Comparison of ENCODE assay signal across 7 mouse cellular contexts in the genomic region with DNA sequence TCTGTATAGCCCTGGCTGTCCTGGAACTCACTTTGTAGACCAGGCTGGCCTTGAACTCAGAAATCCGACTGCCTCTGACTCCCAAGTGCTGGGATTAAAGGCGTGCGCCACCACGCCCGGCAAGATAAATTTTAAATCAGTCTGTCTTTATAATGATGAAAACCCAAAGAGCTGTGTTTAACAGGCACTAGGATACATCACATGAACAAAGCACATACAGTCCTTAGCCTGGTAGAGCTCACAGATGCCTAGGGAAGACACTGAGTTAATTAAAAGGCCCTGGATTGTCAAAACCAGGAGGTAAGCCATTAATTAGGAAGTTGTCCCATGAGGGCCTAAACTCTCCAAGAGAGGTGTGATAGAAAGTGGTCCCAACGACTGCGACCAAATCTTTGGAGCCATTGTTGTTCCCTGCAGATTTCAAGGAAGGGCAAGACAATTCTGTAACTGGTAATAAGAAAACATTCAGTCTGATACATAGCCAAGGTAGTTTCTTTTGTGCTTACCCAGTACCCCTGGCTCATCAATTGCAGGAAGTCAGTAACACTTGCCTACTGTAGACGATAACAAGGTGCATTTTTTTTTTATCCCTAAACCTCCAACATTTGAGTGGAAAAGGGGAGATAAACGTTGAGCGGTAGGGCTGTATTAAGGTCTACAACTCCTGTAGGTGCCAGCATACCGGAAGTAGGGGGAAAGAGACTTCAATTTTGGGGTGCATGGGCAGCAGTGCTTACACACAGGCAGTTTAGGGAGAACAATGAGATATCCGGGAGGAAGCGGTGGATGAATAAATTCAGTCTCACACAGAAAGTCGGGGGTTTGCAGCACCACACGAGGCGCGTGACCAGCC. TPM values are rescaled to one million over a fixed set of nuclear protein-coding genes. Genes with fewer than 3 reads are reported as not detected.
DNase-seq lines count a peak whose midpoint lies in the region; ATAC-seq and TF ChIP-seq lines count a peak whose summit lies in the region.

No protein-coding gene starts in this region.

- peak overlapping the region; percentile 48 for H3K4me2 ChIP-seq in lung, postnatal 0 days (replicated peaks; ENCODE audit: low read depth, low read length)
- H3K4me2 ChIP-seq in embryonic facial prominence, embryonic 11.5 days (ENCODE audit: low read depth, low read length) = peak overlapping the region; percentile 73
- H3K4me2 ChIP-seq in hindbrain, embryonic 16.5 days (ENCODE audit: low read length) = peak overlapping the region; percentile 69
- peak overlapping the region; percentile 51 for H3K4me2 ChIP-seq in midbrain, embryonic 16.5 days (ENCODE audit: low read length)

- H3K9me3 ChIP-seq in lung, postnatal 0 days (ENCODE audit: low read length) = no peaks in the 10 kb centered on the region
- no peaks in the 10 kb centered on the region for H3K9me3 ChIP-seq in embryonic facial prominence, embryonic 11.5 days (replicated peaks; ENCODE audit: control insufficient read depth, low read length)
- no peaks in the 10 kb centered on the region for H3K9me3 ChIP-seq in hindbrain, embryonic 16.5 days (ENCODE audit: control insufficient read depth, low read length)
- H3K9me3 ChIP-seq in midbrain, embryonic 16.5 days (replicated peaks; ENCODE audit: control insufficient read depth, low read length, poor library complexity, severe bottlenecking) = no peaks in the 10 kb centered on the region

- no peaks in the 10 kb centered on the region for H3K36me3 ChIP-seq in lung, postnatal 0 days (ENCODE audit: insufficient read depth, low read length)
- H3K36me3 ChIP-seq in embryonic facial prominence, embryonic 11.5 days (replicated peaks; ENCODE audit: control insufficient read depth, insufficient read depth, low read depth, low read length) = no peaks in the 10 kb centered on the region
- no peaks in the 10 kb centered on the region for H3K36me3 ChIP-seq in hindbrain, embryonic 16.5 days (ENCODE audit: control insufficient read depth, insufficient read depth, low read length)
- H3K36me3 ChIP-seq in midbrain, embryonic 16.5 days (ENCODE audit: control insufficient read depth, insufficient read depth, low read length) = no peaks in the 10 kb centered on the region

- no peaks in the 10 kb centered on the region for H3K27me3 ChIP-seq in lung, postnatal 0 days (replicated peaks; ENCODE audit: insufficient read depth, low read length)
- no peaks in the 10 kb centered on the region for H3K27me3 ChIP-seq in embryonic facial prominence, embryonic 11.5 days (ENCODE audit: control insufficient read depth, insufficient read depth, low read length)
- no peaks in the 10 kb centered on the region for H3K27me3 ChIP-seq in hindbrain, embryonic 16.5 days (replicated peaks; ENCODE audit: control insufficient read depth, insufficient read depth, low read length)
- no peaks in the 10 kb centered on the region for H3K27me3 ChIP-seq in midbrain, embryonic 16.5 days (ENCODE audit: control insufficient read depth, insufficient read depth, low read depth, low read length)

- WGBS in lung, postnatal 0 days = 37% methylated on average over 17 of the region's 17 CpGs
- WGBS in embryonic facial prominence, embryonic 11.5 days = 40% methylated on average over 17 of the region's 17 CpGs
- WGBS in hindbrain, embryonic 16.5 days = 35% methylated on average over 17 of the region's 17 CpGs
- 37% methylated on average over 17 of the region's 17 CpGs for WGBS in midbrain, embryonic 16.5 days

- no peak for TF ChIP-seq CTCF in lung, postnatal 0 days (IDR thresholded peaks at IDR 0.05)

- H3K27ac ChIP-seq in lung, postnatal 0 days (ENCODE audit: low read length) = peak overlapping the region; percentile 97
- H3K27ac ChIP-seq in embryonic facial prominence, embryonic 11.5 days (replicated peaks; ENCODE audit: low read depth, low read length) = peak overlapping the region; percentile 98
- H3K27ac ChIP-seq in hindbrain, embryonic 16.5 days (ENCODE audit: low read depth, low read length) = peak overlapping the region; percentile 99
- peak overlapping the region; percentile 99 for H3K27ac ChIP-seq in midbrain, embryonic 16.5 days (ENCODE audit: low read length)

- no peak for ATAC-seq in lung, postnatal 0 days
- ATAC-seq in embryonic facial prominence, embryonic 11.5 days (replicated peaks; ENCODE audit: insufficient number of reproducible peaks, low FRiP score, low TSS enrichment, low read depth) = no peak
- ATAC-seq in hindbrain, embryonic 16.5 days = peak; percentile 0; the same call in 1 of the 2 replicates
- peak; percentile 4 for ATAC-seq in midbrain, embryonic 16.5 days

- TF ChIP-seq EP300 in lung, postnatal 0 days (IDR thresholded peaks at IDR 0.05) = no peak

- H3K9ac ChIP-seq in lung, postnatal 0 days (replicated peaks; ENCODE audit: low read depth) = peak overlapping the region; percentile 97
- peak overlapping the region; percentile 99 for H3K9ac ChIP-seq in embryonic facial prominence, embryonic 11.5 days (replicated peaks; ENCODE audit: low read length)
- H3K9ac ChIP-seq in hindbrain, embryonic 16.5 days (ENCODE audit: low read depth, low read length) = peak overlapping the region; percentile 85
- H3K9ac ChIP-seq in midbrain, embryonic 16.5 days (ENCODE audit: low read depth, low read length) = peak overlapping the region; percentile 98

- peaks cover 11% of the 10 kb centered on the region; the same call in 1 of the 2 replicates for H3K4me1 ChIP-seq in lung, postnatal 0 days (ENCODE audit: insufficient read depth, low read depth, low read length)
- no peaks in the 10 kb centered on the region for H3K4me1 ChIP-seq in embryonic facial prominence, embryonic 11.5 days (ENCODE audit: control insufficient read depth, insufficient read depth, low read length)
- H3K4me1 ChIP-seq in hindbrain, embryonic 16.5 days (ENCODE audit: control insufficient read depth, insufficient read depth, low read depth, low read length) = peaks cover 16% of the 10 kb centered on the region
- H3K4me1 ChIP-seq in midbrain, embryonic 16.5 days (ENCODE audit: control insufficient read depth, insufficient read depth, low read length) = peaks cover 22% of the 10 kb centered on the region

- H3K4me3 ChIP-seq in lung, postnatal 0 days (ENCODE audit: low read depth, low read length) = peak overlapping the region; percentile 94
- peak overlapping the region; percentile 99 for H3K4me3 ChIP-seq in embryonic facial prominence, embryonic 11.5 days (ENCODE audit: low read depth, low read length)
- peak overlapping the region; percentile 91 for H3K4me3 ChIP-seq in hindbrain, embryonic 16.5 days (ENCODE audit: low read length)
- H3K4me3 ChIP-seq in midbrain, embryonic 16.5 days (ENCODE audit: low read depth, low read length) = peak overlapping the region; percentile 92

- no peak for DNase-seq in lung, postnatal 0 days (ENCODE audit: low spot score)
- no peak for DNase-seq in lung, postnatal 10 days
- DNase-seq in embryonic facial prominence, embryonic 11.5 days (ENCODE audit: low spot score) = peak; percentile 6
- DNase-seq in right cerebral cortex, adult 18-20 months = no peak
- DNase-seq in thymus, adult 18-20 months = no peak

RNA-seq across cellular contexts. Expression of a gene that starts 0.6 kb away (rescaled TPM):
- 26.9 and 31.3 TPM in 2 replicates for polyA plus RNA-seq in lung, postnatal 0 days (2015; fragmentation: Nextera tagmentation; extraction: Ambion mirVana)
- polyA plus RNA-seq in embryonic facial prominence, embryonic 11.5 days (2014; fragmentation: Nextera tagmentation; extraction: Ambion mirVana) = 73.0 and 79.7 TPM in 2 replicates
- polyA plus RNA-seq in hindbrain, embryonic 16.5 days (2015; fragmentation: Nextera tagmentation; extraction: Ambion mirVana) = 41.3 and 45.8 TPM in 2 replicates
- 48.9 and 55.1 TPM in 2 replicates for polyA plus RNA-seq in midbrain, embryonic 16.5 days (2015; fragmentation: Nextera tagmentation; extraction: Ambion mirVana)

Comparison
In these comparisons a context has a peak if more than half of its experiments do, and no peak if none do; other contexts are left out.
1. ATAC-seq: peak in hindbrain, embryonic 16.5 days (single experiment) and midbrain, embryonic 16.5 days (single experiment); none in lung, postnatal 0 days (single experiment) and embryonic facial prominence, embryonic 11.5 days (single experiment).
2. Peak in every context shown above with its lines, with median percentiles within 50 percentile points of each other: H3K27ac ChIP-seq, H3K4me2 ChIP-seq, H3K4me3 ChIP-seq and H3K9ac ChIP-seq.